Mouse (Mus musculus) liver, postnatal 0 days (tissue): ENCODE measurements around the gene Sec62.

ENCODE experiments used
- CTCF ChIP-seq: sonication (generic); IDR thresholded peaks from 2 replicates; pipeline ENCODE4 v1.5.1; 2016; ENCODE audit warnings: antibody characterized with exemption, low read depth
- EP300 ChIP-seq: IDR thresholded peaks from 2 replicates; pipeline ENCODE4 v1.6.1; 2016; ENCODE audit warnings: antibody characterized with exemption, low read depth, mild to moderate bottlenecking

DNA sequence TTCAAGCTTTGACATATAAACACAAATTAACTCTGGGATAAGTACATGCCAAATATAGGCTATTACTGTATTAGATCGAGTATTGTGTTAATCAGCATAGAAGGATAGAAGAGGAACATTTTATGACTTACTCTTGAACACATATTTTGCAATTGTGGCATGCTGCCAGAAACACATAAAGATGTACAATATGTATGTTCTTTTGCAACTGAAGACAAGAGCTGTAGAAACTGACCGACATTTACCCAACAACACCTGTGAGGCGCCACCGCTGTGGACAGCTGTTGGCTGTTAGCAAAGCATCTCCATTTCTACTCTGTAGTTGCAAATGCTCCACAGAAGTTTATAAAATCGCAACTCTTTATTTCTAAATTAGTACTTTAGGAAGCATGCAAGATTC, 33.4 kb downstream of the Sec62 start:
- TF ChIP-seq CTCF = no peak
- TF ChIP-seq EP300 = no peak
